10 mouse cellular contexts compared by ENCODE assay signal in the genomic region with DNA sequence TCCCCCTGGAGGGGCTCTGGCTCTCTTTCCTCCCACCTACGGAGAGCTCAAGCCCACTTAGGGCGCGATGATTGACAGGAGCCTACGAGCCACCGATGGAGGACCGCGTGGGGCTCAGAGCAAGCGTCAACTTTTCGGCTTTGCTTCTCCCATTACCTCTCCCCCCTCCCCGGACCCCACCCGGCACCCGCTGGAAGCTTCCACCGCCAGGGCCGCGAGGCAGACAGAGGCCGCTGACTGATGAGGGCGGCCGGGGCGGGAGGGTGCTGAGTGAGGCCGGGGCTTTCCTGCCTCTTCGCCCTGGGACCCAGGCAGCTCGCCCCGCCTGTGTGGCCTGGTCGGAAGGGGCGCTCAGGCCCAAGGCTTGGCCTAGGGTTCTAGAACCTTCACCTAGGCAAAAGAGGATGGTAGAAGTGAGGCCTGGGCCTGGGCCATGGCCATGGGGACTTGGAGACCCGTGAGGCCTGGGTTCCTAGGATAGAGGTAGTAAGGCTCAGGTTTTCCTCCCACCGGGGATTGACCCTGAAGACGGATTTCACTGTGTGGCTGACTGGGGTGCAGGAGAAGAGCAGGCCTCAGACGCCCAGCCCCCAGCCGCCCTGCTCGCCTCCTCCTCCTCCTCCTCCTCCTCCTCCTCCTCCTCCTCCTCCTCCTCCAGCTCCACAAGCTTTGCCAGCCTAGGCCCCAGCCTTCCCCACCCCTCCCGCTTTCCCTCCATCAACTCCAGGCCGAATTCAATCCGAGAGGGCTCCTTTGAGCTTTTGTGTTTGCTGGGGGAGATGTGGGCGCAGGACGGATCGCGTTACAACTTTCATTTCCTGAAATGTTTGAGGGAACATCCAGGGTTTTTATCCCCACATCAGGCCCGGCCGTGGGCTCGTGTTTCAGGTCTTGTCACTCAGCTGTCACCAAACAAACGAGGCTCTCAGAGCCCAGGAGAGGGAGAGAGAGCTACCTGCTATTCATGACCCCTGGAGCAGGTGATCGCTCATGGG. TPM values are rescaled to one million over a fixed set of nuclear protein-coding genes. Genes with fewer than 3 reads are reported as not detected.
DNase-seq lines count a peak whose midpoint lies in the region; ATAC-seq and TF ChIP-seq lines count a peak whose summit lies in the region.
"Had no signal": no experiment of that assay in that cellular context is flagged by ENCODE, and none has a peak within 500 bp of the region (broad histone marks: within the 10 kb centered on the region; RNA-seq: fewer than 3 reads in every experiment).

No protein-coding gene starts in this region.

- H3K9ac ChIP-seq in heart, embryonic 12.5 days: peak overlapping the region; percentile 43; the same call in 1 of the 2 replicates
- no peak overlapping the region for H3K9ac ChIP-seq in heart, adult 2 months (ENCODE audit: low read depth, low read length)
- H3K9ac ChIP-seq in stomach, embryonic 14.5 days (replicated peaks; ENCODE audit: low read depth, low read length): no peak overlapping the region
- H3K9ac ChIP-seq in stomach, postnatal 0 days (ENCODE audit: low read length): no peak overlapping the region
- no peak overlapping the region for H3K9ac ChIP-seq in hindbrain, embryonic 13.5 days

- no peak for TF ChIP-seq EP300 in heart, adult 2 months (IDR thresholded peaks at IDR 0.05; ENCODE audit: insufficient read depth, low read depth, low read length)
- no peak for TF ChIP-seq EP300 in stomach, postnatal 0 days (optimal IDR thresholded peaks at IDR 0.05)

- no peaks in the 10 kb centered on the region for H3K79me2 ChIP-seq in heart, adult 2 months (replicated peaks; ENCODE audit: control insufficient read depth, insufficient read depth, low read length)

- no peak for DNase-seq in heart, adult 2 months
- DNase-seq in stomach, postnatal 0 days (ENCODE audit: low spot score): no peak
- DNase-seq in testis, postnatal 14 days (ENCODE audit: low spot score): peak; percentile 46
- DNase-seq in spleen, postnatal 4 days (ENCODE audit: low spot score in 2 of 2): no peak
- DNase-seq: lung, postnatal 36 days had no signal

- no peak overlapping the region for H3K27ac ChIP-seq in heart, embryonic 12.5 days (ENCODE audit: poor library complexity, severe bottlenecking)
- no peak overlapping the region for H3K27ac ChIP-seq in heart, adult 2 months
- no peak overlapping the region for H3K27ac ChIP-seq in stomach, embryonic 14.5 days (ENCODE audit: low read length)
- no peak overlapping the region for H3K27ac ChIP-seq in stomach, postnatal 0 days (replicated peaks)
- H3K27ac ChIP-seq in hindbrain, embryonic 13.5 days: no peak overlapping the region

- H3K36me3 ChIP-seq in heart, embryonic 12.5 days: no peaks in the 10 kb centered on the region
- no peaks in the 10 kb centered on the region for H3K36me3 ChIP-seq in heart, adult 2 months (ENCODE audit: control insufficient read depth, insufficient read depth, low read length)
- H3K36me3 ChIP-seq in stomach, embryonic 14.5 days (ENCODE audit: control insufficient read depth, insufficient read depth, low read length): no peaks in the 10 kb centered on the region
- no peaks in the 10 kb centered on the region for H3K36me3 ChIP-seq in stomach, postnatal 0 days (ENCODE audit: control insufficient read depth, insufficient read depth, low read length)
- no peaks in the 10 kb centered on the region for H3K36me3 ChIP-seq in hindbrain, embryonic 13.5 days

- TF ChIP-seq CTCF in heart, adult 2 months (IDR thresholded peaks at IDR 0.05): no peak
- no peak for TF ChIP-seq CTCF in stomach, postnatal 0 days (IDR thresholded peaks at IDR 0.05; ENCODE audit: low read depth)

- ATAC-seq in heart, embryonic 12.5 days (ENCODE audit: insufficient number of reproducible peaks, low FRiP score): 0 out of 2 replicates have a peak, but pooled peaks have one; percentile 33
- ATAC-seq in stomach, embryonic 14.5 days (ENCODE audit: insufficient number of reproducible peaks, insufficient read depth, low FRiP score, low read depth): no peak
- ATAC-seq in stomach, postnatal 0 days (ENCODE audit: low FRiP score, low TSS enrichment): no peak
- no peak for ATAC-seq in hindbrain, embryonic 13.5 days (ENCODE audit: low FRiP score)
- ATAC-seq in megakaryocyte progenitor cell, adult 5-6 weeks (replicated peaks; ENCODE audit: poor library complexity): no peak

- H3K9me3 ChIP-seq in heart, embryonic 12.5 days (replicated peaks): no peaks in the 10 kb centered on the region
- H3K9me3 ChIP-seq in stomach, embryonic 14.5 days (ENCODE audit: control insufficient read depth, low read depth, low read length): no peaks in the 10 kb centered on the region
- H3K9me3 ChIP-seq in stomach, postnatal 0 days (ENCODE audit: control insufficient read depth, low read length): no peaks in the 10 kb centered on the region
- no peaks in the 10 kb centered on the region for H3K9me3 ChIP-seq in hindbrain, embryonic 13.5 days

- intact Hi-C loops in heart, adult 2 months (cut with DNase I): no loop called here

- H3K4me1 ChIP-seq in heart, embryonic 12.5 days (replicated peaks): peaks cover 14% of the 10 kb centered on the region
- no peaks in the 10 kb centered on the region for H3K4me1 ChIP-seq in heart, adult 2 months (ENCODE audit: control insufficient read depth, insufficient read depth, low read length)
- H3K4me1 ChIP-seq in stomach, embryonic 14.5 days (ENCODE audit: control insufficient read depth, insufficient read depth, low read length): no peaks in the 10 kb centered on the region; the same call in 1 of the 2 replicates
- no peaks in the 10 kb centered on the region for H3K4me1 ChIP-seq in stomach, postnatal 0 days (replicated peaks; ENCODE audit: control insufficient read depth, insufficient read depth)
- H3K4me1 ChIP-seq in hindbrain, embryonic 13.5 days (replicated peaks): peaks cover 5% of the 10 kb centered on the region; the same call in 1 of the 2 replicates

- 6% methylated on average over 41 of the region's 43 CpGs for WGBS in heart, embryonic 12.5 days
- 21% methylated on average over 40 of the region's 43 CpGs for WGBS in heart, adult 2 months
- 3% methylated on average over 41 of the region's 43 CpGs for WGBS in stomach, embryonic 14.5 days
- 10% methylated on average over 39 of the region's 43 CpGs for WGBS in stomach, postnatal 0 days
- WGBS in hindbrain, embryonic 13.5 days: 2% methylated on average over 42 of the region's 43 CpGs

- H3K4me2 ChIP-seq in heart, embryonic 12.5 days: peak overlapping the region; percentile 72
- peak overlapping the region; percentile 22; the same call in 1 of the 2 replicates for H3K4me2 ChIP-seq in stomach, embryonic 14.5 days (replicated peaks; ENCODE audit: low read depth, low read length)
- H3K4me2 ChIP-seq in stomach, postnatal 0 days (replicated peaks; ENCODE audit: low read depth): no peak overlapping the region
- H3K4me2 ChIP-seq in hindbrain, embryonic 13.5 days: peak overlapping the region; percentile 27; the same call in 1 of the 2 replicates

- H3K4me3 ChIP-seq in heart, embryonic 12.5 days: peak overlapping the region; percentile 40
- H3K4me3 ChIP-seq in heart, adult 2 months: no peak overlapping the region
- peak overlapping the region; percentile 7; the same call in 1 of the 2 replicates for H3K4me3 ChIP-seq in stomach, embryonic 14.5 days (ENCODE audit: low read depth, low read length)
- no peak overlapping the region for H3K4me3 ChIP-seq in stomach, postnatal 0 days (ENCODE audit: low read depth, low read length)
- H3K4me3 ChIP-seq in hindbrain, embryonic 13.5 days: peak overlapping the region; percentile 9; the same call in 1 of the 2 replicates

- H3K27me3 ChIP-seq in heart, embryonic 12.5 days (replicated peaks): peaks cover 70% of the 10 kb centered on the region
- H3K27me3 ChIP-seq in heart, adult 2 months (ENCODE audit: control insufficient read depth, insufficient read depth, low read length): peaks cover 24% of the 10 kb centered on the region
- H3K27me3 ChIP-seq in stomach, embryonic 14.5 days (ENCODE audit: control insufficient read depth, insufficient read depth, low read length): peaks cover 54% of the 10 kb centered on the region
- peaks cover 27% of the 10 kb centered on the region for H3K27me3 ChIP-seq in stomach, postnatal 0 days (ENCODE audit: control insufficient read depth, insufficient read depth, low read length)
- peaks cover 91% of the 10 kb centered on the region for H3K27me3 ChIP-seq in hindbrain, embryonic 13.5 days
- H3K27me3 ChIP-seq: CH12.LX had no signal

- no peak for TF ChIP-seq POLR2A in heart, adult 2 months (IDR thresholded peaks at IDR 0.05; ENCODE audit: insufficient read depth, low read depth, low read length)

RNA-seq across cellular contexts. Expression of gene Six1, which starts 18.5 kb away (rescaled TPM):
- 0.45 and 0.67 TPM in 2 replicates for polyA plus RNA-seq in heart, embryonic 12.5 days (2016; fragmentation: Nextera tagmentation; extraction: Ambion mirVana)
- total RNA-seq in heart, adult 2 months (2021): 1 to 10 TPM; 1.2 to 1.4 TPM
- 0.90 and 0.94 TPM in 2 replicates for polyA plus RNA-seq in heart, adult 2 months (2012; rRNA removed)
- not detected in 2 replicates for polyA plus RNA-seq in stomach, embryonic 14.5 days (2014; fragmentation: Nextera tagmentation; extraction: Ambion mirVana)
- polyA plus RNA-seq in stomach, postnatal 0 days (2015; fragmentation: Nextera tagmentation; extraction: Ambion mirVana): 0.02 and 0.10 TPM in 2 replicates
- 2.6 and 5.7 TPM in 2 replicates for polyA plus RNA-seq in hindbrain, embryonic 13.5 days (2015; fragmentation: Nextera tagmentation; extraction: Ambion mirVana)
- 0.10 and 0.35 TPM in 2 replicates for total RNA-seq in megakaryocyte progenitor cell, adult 5-6 weeks (2015)
- total RNA-seq in megakaryocyte progenitor cell, adult 5-6 weeks (2017): 0.25 TPM in 1 of 2 replicates, not detected in the other

Comparison
In these comparisons a context has a peak if more than half of its experiments do, and no peak if none do; other contexts are left out.
1. H3K4me3 ChIP-seq: peak in heart, embryonic 12.5 days (single experiment), stomach, embryonic 14.5 days (single experiment) and hindbrain, embryonic 13.5 days (single experiment); none in heart, adult 2 months (single experiment) and stomach, postnatal 0 days (single experiment).